Comparison of ENCODE assay signal across 8 mouse cellular contexts in the genomic region with DNA sequence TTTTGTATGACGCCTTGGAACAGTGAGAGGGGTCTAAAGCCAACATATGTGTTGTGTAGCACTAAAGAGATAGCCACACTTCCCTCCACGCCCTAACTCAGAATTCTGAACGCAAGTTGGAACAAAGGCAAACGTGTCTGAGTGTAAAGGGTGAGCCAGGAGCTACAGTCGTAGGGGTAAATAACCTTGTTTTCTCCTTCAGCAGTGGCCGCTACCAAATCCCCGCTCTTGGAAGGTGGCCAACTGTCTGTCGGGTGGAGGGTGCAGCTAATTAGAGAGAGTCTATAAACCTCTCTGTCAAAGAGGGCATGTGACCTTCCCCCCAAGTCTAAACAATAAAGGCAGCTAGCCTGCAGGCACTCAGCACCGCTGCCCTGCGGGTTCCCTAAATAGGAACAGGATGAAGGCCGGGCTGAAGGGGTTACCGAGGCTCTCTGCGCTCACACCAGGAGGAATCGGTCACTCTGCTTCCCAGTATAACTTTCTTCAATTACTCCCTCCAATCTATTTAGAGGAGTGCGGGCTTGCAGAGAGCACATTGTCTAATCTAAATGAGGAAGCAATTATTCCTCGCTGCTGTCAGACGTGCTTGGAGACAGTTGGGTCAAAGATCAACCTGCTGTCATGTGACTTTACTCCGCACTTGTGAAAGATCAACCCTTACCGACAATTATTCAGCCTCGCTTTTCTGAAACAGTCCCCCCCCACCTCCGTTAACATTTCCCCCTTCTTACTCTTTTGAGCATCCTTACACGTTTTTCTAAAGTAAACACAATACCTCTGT.
A peak's percentile ranks its signal among the peaks of the same experiment; 100 is the strongest.
DNase-seq lines count a peak whose midpoint lies in the region; ATAC-seq and TF ChIP-seq lines count a peak whose summit lies in the region.

No protein-coding gene starts in this region.

- no peak for TF ChIP-seq POLR2A in thymus, adult 2 months (IDR thresholded peaks at IDR 0.05; ENCODE audit: control insufficient read depth, extremely low read depth, insufficient read depth, low read length, poor library complexity)

- under 1% methylated on average over 22 of the region's 22 CpGs for WGBS in embryonic facial prominence, embryonic 15.5 days
- WGBS in heart, embryonic 15.5 days, result under 1% methylated on average over 22 of the region's 22 CpGs
- WGBS in kidney, postnatal 0 days, result 1% methylated on average over 22 of the region's 22 CpGs
- 2% methylated on average over 22 of the region's 22 CpGs for WGBS in lung, embryonic 14.5 days
- under 1% methylated on average over 22 of the region's 22 CpGs for WGBS in neural tube, embryonic 13.5 days
- 6% methylated on average over 22 of the region's 22 CpGs for whole genome bisulfite sequencing in thymus, adult 2 months

- peak; percentile 60 for ATAC-seq in embryonic facial prominence, embryonic 15.5 days (ENCODE audit: insufficient number of reproducible peaks, low FRiP score, low TSS enrichment, low read depth)
- ATAC-seq in heart, embryonic 15.5 days (replicated peaks; ENCODE audit: insufficient number of reproducible peaks, insufficient read depth, low FRiP score, low read depth), result peak; percentile 82
- peak; percentile 61 for ATAC-seq in kidney, postnatal 0 days (replicated peaks; ENCODE audit: low FRiP score, low read depth)
- peak; percentile 60 for ATAC-seq in lung, embryonic 14.5 days (ENCODE audit: insufficient read depth)
- ATAC-seq in neural tube, embryonic 13.5 days (ENCODE audit: low read depth), result peak; percentile 70

- H3K4me3 ChIP-seq in embryonic facial prominence, embryonic 15.5 days (replicated peaks), result peak overlapping the region; percentile 38
- H3K4me3 ChIP-seq in heart, embryonic 15.5 days, result peak overlapping the region; percentile 43
- peak overlapping the region; percentile 33 for H3K4me3 ChIP-seq in kidney, postnatal 0 days (replicated peaks; ENCODE audit: low read depth, low read length)
- peak overlapping the region; percentile 35 for H3K4me3 ChIP-seq in lung, embryonic 14.5 days (ENCODE audit: low read depth, low read length)
- peak overlapping the region; percentile 32 for H3K4me3 ChIP-seq in neural tube, embryonic 13.5 days
- H3K4me3 ChIP-seq in thymus, adult 2 months (ENCODE audit: control insufficient read depth, insufficient read depth, low read length), result peak overlapping the region; percentile 32

- H3K27ac ChIP-seq in embryonic facial prominence, embryonic 15.5 days (replicated peaks), result peak overlapping the region; percentile 96
- H3K27ac ChIP-seq in heart, embryonic 15.5 days, result peak overlapping the region; percentile 98
- peak overlapping the region; percentile 92 for H3K27ac ChIP-seq in kidney, postnatal 0 days
- peak overlapping the region; percentile 85 for H3K27ac ChIP-seq in lung, embryonic 14.5 days (ENCODE audit: low read depth)
- H3K27ac ChIP-seq in neural tube, embryonic 13.5 days (replicated peaks), result peak overlapping the region; percentile 88
- H3K27ac ChIP-seq in thymus, adult 2 months (ENCODE audit: control insufficient read depth, insufficient read depth, low read length), result peak overlapping the region; percentile 9

- peak overlapping the region; percentile 31 for H3K9ac ChIP-seq in embryonic facial prominence, embryonic 15.5 days
- H3K9ac ChIP-seq in heart, embryonic 15.5 days, result peak overlapping the region; percentile 36
- H3K9ac ChIP-seq in kidney, postnatal 0 days (ENCODE audit: low read depth, low read length), result peak overlapping the region; percentile 52
- H3K9ac ChIP-seq in lung, embryonic 14.5 days, result peak overlapping the region; percentile 5
- peak overlapping the region; percentile 63 for H3K9ac ChIP-seq in neural tube, embryonic 13.5 days

- peaks cover 35% of the 10 kb centered on the region for H3K4me1 ChIP-seq in embryonic facial prominence, embryonic 15.5 days
- H3K4me1 ChIP-seq in heart, embryonic 15.5 days (replicated peaks), result peaks cover 31% of the 10 kb centered on the region
- H3K4me1 ChIP-seq in kidney, postnatal 0 days (replicated peaks; ENCODE audit: insufficient read depth, low read length), result peaks cover 11% of the 10 kb centered on the region
- H3K4me1 ChIP-seq in lung, embryonic 14.5 days (ENCODE audit: insufficient read depth), result peaks cover 12% of the 10 kb centered on the region
- H3K4me1 ChIP-seq in neural tube, embryonic 13.5 days (replicated peaks), result peaks cover 41% of the 10 kb centered on the region
- peaks cover 5% of the 10 kb centered on the region for H3K4me1 ChIP-seq in thymus, adult 2 months (replicated peaks; ENCODE audit: control insufficient read depth, insufficient read depth, low read length)

- no peaks in the 10 kb centered on the region for H3K9me3 ChIP-seq in embryonic facial prominence, embryonic 15.5 days (replicated peaks)
- no peaks in the 10 kb centered on the region for H3K9me3 ChIP-seq in heart, embryonic 15.5 days (replicated peaks)
- H3K9me3 ChIP-seq in kidney, postnatal 0 days (replicated peaks; ENCODE audit: low read length), result no peaks in the 10 kb centered on the region
- H3K9me3 ChIP-seq in lung, embryonic 14.5 days (ENCODE audit: low read depth, low read length), result no peaks in the 10 kb centered on the region
- no peaks in the 10 kb centered on the region for H3K9me3 ChIP-seq in neural tube, embryonic 13.5 days

- no peak for TF ChIP-seq CTCF in kidney, postnatal 0 days (IDR thresholded peaks at IDR 0.05; ENCODE audit: low read depth)
- no peak for TF ChIP-seq CTCF in lung, embryonic 14.5 days (IDR thresholded peaks at IDR 0.05; ENCODE audit: low read depth)
- no peak for TF ChIP-seq CTCF in thymus, adult 2 months (IDR thresholded peaks at IDR 0.05; ENCODE audit: borderline replicate concordance, control insufficient read depth, extremely low read depth, insufficient read depth, low read length, poor library complexity)

- no peaks in the 10 kb centered on the region for H3K27me3 ChIP-seq in embryonic facial prominence, embryonic 15.5 days
- no peaks in the 10 kb centered on the region for H3K27me3 ChIP-seq in heart, embryonic 15.5 days
- no peaks in the 10 kb centered on the region for H3K27me3 ChIP-seq in kidney, postnatal 0 days (ENCODE audit: insufficient read depth, low read length)
- H3K27me3 ChIP-seq in lung, embryonic 14.5 days (ENCODE audit: insufficient read depth, low read length), result no peaks in the 10 kb centered on the region
- H3K27me3 ChIP-seq in neural tube, embryonic 13.5 days, result no peaks in the 10 kb centered on the region
- H3K27me3 ChIP-seq in thymus, adult 2 months (ENCODE audit: control insufficient read depth, insufficient read depth, low read length), result no peaks in the 10 kb centered on the region; the same call in 1 of the 2 replicates

- H3K4me2 ChIP-seq in embryonic facial prominence, embryonic 15.5 days (replicated peaks), result peak overlapping the region; percentile 68
- H3K4me2 ChIP-seq in heart, embryonic 15.5 days, result peak overlapping the region; percentile 68
- H3K4me2 ChIP-seq in kidney, postnatal 0 days (ENCODE audit: low read length), result peak overlapping the region; percentile 70
- H3K4me2 ChIP-seq in lung, embryonic 14.5 days, result peak overlapping the region; percentile 72
- peak overlapping the region; percentile 70 for H3K4me2 ChIP-seq in neural tube, embryonic 13.5 days

- DNase-seq in CD4-positive helper T cell, adult 2 months (ENCODE audit: low read depth, low spot score), result peak; percentile 62
- peak; percentile 68 for DNase-seq in adrenal gland, postnatal 10 days
- DNase-seq in kidney, postnatal 0 days (ENCODE audit: low spot score), result peak; percentile 92
- DNase-seq in lung, embryonic 14.5 days, result peak; percentile 78
- peak; percentile 44 for DNase-seq in thymus, adult 2 months

- H3K36me3 ChIP-seq in embryonic facial prominence, embryonic 15.5 days, result no peaks in the 10 kb centered on the region
- H3K36me3 ChIP-seq in heart, embryonic 15.5 days, result no peaks in the 10 kb centered on the region
- H3K36me3 ChIP-seq in kidney, postnatal 0 days (ENCODE audit: insufficient read depth, low read length), result no peaks in the 10 kb centered on the region
- H3K36me3 ChIP-seq in lung, embryonic 14.5 days (ENCODE audit: insufficient read depth), result no peaks in the 10 kb centered on the region
- H3K36me3 ChIP-seq in neural tube, embryonic 13.5 days, result no peaks in the 10 kb centered on the region
- H3K36me3 ChIP-seq in thymus, adult 2 months (ENCODE audit: control insufficient read depth, insufficient read depth, low read length), result no peaks in the 10 kb centered on the region

Comparison
In these comparisons a context has a peak if more than half of its experiments do, and no peak if none do; other contexts are left out.
1. Peak in every context shown above with its lines: DNase-seq, ATAC-seq, H3K4me3 ChIP-seq and H3K27ac ChIP-seq.
2. H3K27ac ChIP-seq: peak in every context shown above with its lines; median percentile 98 in heart, embryonic 15.5 days; 96 in embryonic facial prominence, embryonic 15.5 days; 92 in kidney, postnatal 0 days; 88 in neural tube, embryonic 13.5 days; 85 in lung, embryonic 14.5 days; 9 in thymus, adult 2 months.
3. H3K9ac ChIP-seq: peak in every context shown above with its lines; median percentile 63 in neural tube, embryonic 13.5 days; 52 in kidney, postnatal 0 days; 36 in heart, embryonic 15.5 days; 31 in embryonic facial prominence, embryonic 15.5 days; 5 in lung, embryonic 14.5 days.